Mouse (Mus musculus) hindbrain, embryonic 12.5 days (tissue): Measurements from ENCODE around the gene Ccdc144b. TPM values are rescaled to one million over a fixed set of nuclear protein-coding genes. Genes with fewer than 3 reads are reported as not detected.

Experiments used
- ATAC-seq: fragments of 200-750 bp; cut with Nextera tagmentation; 2 replicates; pipeline ENCODE4 v1.8.0; 2017; ENCODE audit warnings: moderate TSS enrichment; ENCODE audit not compliant: low FRiP score
- H3K27ac ChIP-seq: fragments of 300-500 bp; sonication (generic); 2 replicates; pipeline ENCODE4 v1.5.1; 2016; ENCODE audit warnings: mild to moderate bottlenecking
- H3K27me3 ChIP-seq: fragments of 300-500 bp; sonication (generic); 2 replicates; pipeline ENCODE4 v1.6.1; 2016; ENCODE audit warnings: mild to moderate bottlenecking
- H3K36me3 ChIP-seq: fragments of 300-500 bp; sonication (generic); 2 replicates; pipeline ENCODE4 v1.6.1; 2016; ENCODE audit warnings: mild to moderate bottlenecking
- H3K4me1 ChIP-seq: fragments of 300-500 bp; sonication (generic); 2 replicates; pipeline ENCODE4 v1.6.1; 2016
- H3K4me2 ChIP-seq: fragments of 300-500 bp; sonication (generic); replicated peaks from 2 replicates; pipeline ENCODE4 v1.6.1; 2016; ENCODE audit warnings: mild to moderate bottlenecking
- H3K4me3 ChIP-seq: fragments of 300-500 bp; sonication (generic); 2 replicates; pipeline ENCODE4 v1.5.1; 2016; ENCODE audit warnings: mild to moderate bottlenecking
- H3K9ac ChIP-seq: fragments of 300-500 bp; sonication (generic); 2 replicates; pipeline ENCODE4 v1.6.1; 2016; ENCODE audit warnings: mild to moderate bottlenecking, moderate library complexity
- H3K9me3 ChIP-seq: fragments of 300-500 bp; sonication (generic); replicated peaks from 2 replicates; pipeline ENCODE4 v1.6.1; 2016; ENCODE audit warnings: mild to moderate bottlenecking
- WGBS: fragments of 180-500 bp; shearing (Covaris S2); methylation state at CpG from one replicate; pipeline ENCODE4 v1.1.7; 2016; 5-methylcytosine and 5-hydroxymethylcytosine counted together
- polyA plus RNA-seq: library from polyadenylated mRNA; unstranded; fragments of >200 nt; fragmentation: Nextera tagmentation; extraction: Ambion mirVana; gene quantifications from 2 replicates; pipeline ENCODE4 v1.2.1, GENCODE M21; 2016

The Ccdc144b gene
- polyA plus RNA-seq, 1 experiment from 2014 or later = not detected

- no peak overlapping the region for H3K27ac ChIP-seq
- ATAC-seq = no peak
- no peaks in the 10 kb centered on the region for H3K4me1 ChIP-seq
- 93% methylated on average over 8 of the region's 8 CpGs for WGBS
- H3K9me3 ChIP-seq = no peaks in the 10 kb centered on the region
- no peaks in the 10 kb centered on the region for H3K27me3 ChIP-seq
- no peak overlapping the region for H3K4me2 ChIP-seq
- H3K36me3 ChIP-seq = peaks cover 45% of the 10 kb centered on the region
- no peak overlapping the region for H3K4me3 ChIP-seq
- no peak overlapping the region for H3K9ac ChIP-seq
Measured at GRCm38 (mm10) chr3:35967366-35967921, 85.9 kb downstream of the Ccdc144b start.

DNA sequence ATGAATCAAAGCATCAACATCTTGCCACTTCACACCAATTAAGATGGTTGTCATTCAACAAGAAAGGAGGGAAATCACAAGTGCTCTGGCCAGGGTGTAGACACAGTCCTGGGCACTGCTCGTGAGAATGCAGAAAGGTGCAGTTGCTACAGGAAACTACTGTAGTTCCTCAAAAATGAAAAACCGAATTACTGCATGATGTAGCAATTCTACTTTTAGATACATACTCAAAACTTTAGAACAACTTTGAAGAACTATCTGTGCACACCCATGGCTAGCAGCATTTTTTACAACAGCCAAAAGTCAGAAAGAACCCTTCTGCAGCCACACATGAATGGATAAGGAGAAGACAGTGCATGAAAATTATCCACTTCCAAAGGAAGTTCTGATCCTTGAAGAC is 86.9 kb downstream of the Ccdc144b start:
- H3K27me3 ChIP-seq = no peaks in the 10 kb centered on the region
- no peak overlapping the region for H3K27ac ChIP-seq
- no peaks in the 10 kb centered on the region for H3K9me3 ChIP-seq
- H3K9ac ChIP-seq = no peak overlapping the region
- H3K36me3 ChIP-seq = peaks cover 42% of the 10 kb centered on the region
- H3K4me1 ChIP-seq = no peaks in the 10 kb centered on the region
- no peak for ATAC-seq
- H3K4me2 ChIP-seq = no peak overlapping the region
- H3K4me3 ChIP-seq = no peak overlapping the region
- WGBS = 85% methylated on average over 2 of the region's 2 CpGs

GRCm38 (mm10) chr3:35964928-35965327 is 88.4 kb downstream of the Ccdc144b start:
- Histone ChIP-seq H3K27me3 (no peaks in the 10 kb centered on the region), H3K4me2 (no peak overlapping the region), H3K36me3 (peaks cover 52% of the 10 kb centered on the region), H3K4me1 (no peaks in the 10 kb centered on the region), H3K9ac (no peak overlapping the region), H3K4me3 (no peak overlapping the region), H3K9me3 (no peaks in the 10 kb centered on the region), H3K27ac (no peak overlapping the region)
- no peak for ATAC-seq
- WGBS = 90% methylated on average over 4 of the region's 4 CpGs

DNA sequence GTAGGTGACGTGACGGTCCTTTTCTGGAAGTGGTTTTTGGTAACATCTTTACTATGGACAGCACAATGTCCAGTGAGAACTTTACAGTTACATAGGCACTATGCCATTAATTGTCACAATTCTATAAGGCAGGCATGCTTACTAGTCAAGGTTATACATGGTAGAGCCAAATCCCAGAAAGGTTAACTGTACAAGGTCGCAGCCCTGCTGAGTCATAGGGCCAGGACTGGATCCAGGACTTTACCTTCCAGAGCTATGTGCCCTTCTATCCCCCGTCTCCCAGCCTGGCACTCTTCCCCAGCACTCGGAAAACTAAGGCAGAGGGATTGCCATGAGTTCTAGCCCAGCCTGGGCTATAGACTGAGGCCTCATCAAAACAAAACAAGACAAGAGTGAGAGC is 89.4 kb downstream of the Ccdc144b start:
- no peak overlapping the region for H3K27ac ChIP-seq
- no peaks in the 10 kb centered on the region for H3K4me1 ChIP-seq
- ATAC-seq = no peak
- H3K9ac ChIP-seq = no peak overlapping the region
- no peak overlapping the region for H3K4me2 ChIP-seq
- H3K4me3 ChIP-seq = no peak overlapping the region
- no peaks in the 10 kb centered on the region for H3K9me3 ChIP-seq
- 91% methylated on average over 5 of the region's 5 CpGs for WGBS
- no peaks in the 10 kb centered on the region for H3K27me3 ChIP-seq
- peaks cover 52% of the 10 kb centered on the region for H3K36me3 ChIP-seq

DNA sequence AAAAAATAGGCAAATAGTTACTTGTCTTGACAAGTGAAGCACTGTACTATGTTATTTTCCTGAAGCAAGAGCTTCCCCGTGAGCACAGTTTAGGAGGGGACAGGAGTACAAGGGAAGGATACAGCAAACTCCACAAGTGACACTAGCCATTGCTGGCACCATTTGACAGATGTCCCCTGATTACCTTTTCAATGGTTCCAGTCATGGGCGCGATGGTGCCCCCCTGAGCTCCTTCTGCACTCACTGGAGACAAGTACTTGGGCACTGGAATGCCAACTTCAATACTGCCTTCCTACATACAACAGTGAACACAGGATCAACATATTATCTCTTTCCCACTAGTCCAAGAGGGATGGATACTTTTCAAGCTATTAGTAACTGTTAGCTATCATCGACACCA is 89.9 kb downstream of the Ccdc144b start:
- no peak for ATAC-seq
- WGBS = 90% methylated on average over 4 of the region's 4 CpGs
- Histone ChIP-seq H3K4me2 (no peak overlapping the region), H3K9ac (no peak overlapping the region), H3K4me1 (no peaks in the 10 kb centered on the region), H3K9me3 (no peaks in the 10 kb centered on the region), H3K27ac (no peak overlapping the region), H3K36me3 (peaks cover 53% of the 10 kb centered on the region), H3K4me3 (no peak overlapping the region), H3K27me3 (no peaks in the 10 kb centered on the region)

GRCm38 (mm10) chr3:35962967-35963366 is 90.4 kb downstream of the Ccdc144b start:
- no peak overlapping the region for H3K9ac ChIP-seq
- no peaks in the 10 kb centered on the region for H3K4me1 ChIP-seq
- WGBS = 92% methylated on average over 5 of the region's 5 CpGs
- H3K9me3 ChIP-seq = no peaks in the 10 kb centered on the region
- H3K27me3 ChIP-seq = no peaks in the 10 kb centered on the region
- no peak for ATAC-seq
- H3K27ac ChIP-seq = no peak overlapping the region
- H3K36me3 ChIP-seq = peaks cover 53% of the 10 kb centered on the region
- no peak overlapping the region for H3K4me3 ChIP-seq
- H3K4me2 ChIP-seq = no peak overlapping the region

Other genes starting within 250 kb of the Ccdc144b start
- 95.3 and 95.4 TPM in 2 replicates for gene Dcun1d1, start 116.1 kb downstream of the Ccdc144b start, polyA plus RNA-seq
- 33.2 and 38.2 TPM in 2 replicates for gene Mccc1, start 52.9 kb downstream of the Ccdc144b start, polyA plus RNA-seq
- gene Acad9, start 12.4 kb upstream of the Ccdc144b start, polyA plus RNA-seq = 88.7 and 91.0 TPM in 2 replicates
- 11.7 and 11.8 TPM in 2 replicates for gene D3Ertd254e, start 97.5 kb upstream of the Ccdc144b start, polyA plus RNA-seq
- 0.21 and 0.22 TPM in 2 replicates for gene Qrfpr, start 168.8 kb upstream of the Ccdc144b start, polyA plus RNA-seq